Mouse (Mus musculus) gastrocnemius, postnatal 4 days (tissue): ENCODE measurements at regions not wholly inside any gene's neighbourhood (a gene's known extent, or its start where the extent isn't known, plus 50 kb on each side); places are given as distances from the start of the nearest gene placed in this dataset.

ENCODE experiments used
- DNase-seq, 2 experiments: peaks; one replicate each; pipeline ENCODE4 v3.0.0; 2021 to 2022; ENCODE audit warnings: low spot score in 2 of 2, mixed read lengths in 2 of 2

DNA sequence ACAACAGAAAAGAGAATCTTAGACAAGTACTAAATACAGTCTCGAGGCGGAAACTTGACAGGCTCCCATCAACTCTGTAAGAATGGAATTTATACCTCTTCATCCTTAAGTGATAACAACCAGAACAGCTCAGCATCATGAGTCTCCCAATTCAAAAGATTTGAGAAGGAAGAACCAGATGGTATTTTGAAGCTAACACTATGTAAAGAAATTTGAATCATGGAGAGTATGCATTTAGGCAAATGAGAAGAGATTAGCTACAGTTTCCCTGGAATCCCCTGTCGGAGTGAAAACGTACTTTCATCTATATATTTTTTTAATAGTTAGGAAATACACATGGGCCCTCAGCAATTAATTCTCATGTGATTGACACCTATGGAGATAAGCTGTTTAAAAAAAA, 140.9 kb downstream of the Nrip1 start:
- DNase-seq: no peak

DNA sequence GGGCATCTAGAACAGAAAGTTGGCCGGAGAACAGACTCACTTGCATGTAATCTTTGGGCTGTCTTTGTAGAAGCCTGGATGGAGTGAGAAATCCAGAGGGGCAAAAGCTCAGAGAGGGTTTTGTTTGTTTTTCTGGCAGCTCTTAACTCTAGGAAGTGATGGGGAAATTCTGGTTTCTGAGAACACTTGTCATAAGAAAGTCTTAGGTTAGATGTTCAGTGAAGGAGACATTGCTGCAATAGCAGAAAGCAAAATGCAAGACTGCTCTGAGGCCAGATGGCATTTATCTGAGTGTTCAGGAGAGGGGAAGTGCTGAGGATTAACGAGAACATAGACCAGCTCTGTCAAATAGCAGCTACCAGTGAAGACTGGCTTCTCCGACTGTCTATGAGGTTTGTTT, 141.5 kb downstream of the Nrip1 start:
- DNase-seq: no peak

DNA sequence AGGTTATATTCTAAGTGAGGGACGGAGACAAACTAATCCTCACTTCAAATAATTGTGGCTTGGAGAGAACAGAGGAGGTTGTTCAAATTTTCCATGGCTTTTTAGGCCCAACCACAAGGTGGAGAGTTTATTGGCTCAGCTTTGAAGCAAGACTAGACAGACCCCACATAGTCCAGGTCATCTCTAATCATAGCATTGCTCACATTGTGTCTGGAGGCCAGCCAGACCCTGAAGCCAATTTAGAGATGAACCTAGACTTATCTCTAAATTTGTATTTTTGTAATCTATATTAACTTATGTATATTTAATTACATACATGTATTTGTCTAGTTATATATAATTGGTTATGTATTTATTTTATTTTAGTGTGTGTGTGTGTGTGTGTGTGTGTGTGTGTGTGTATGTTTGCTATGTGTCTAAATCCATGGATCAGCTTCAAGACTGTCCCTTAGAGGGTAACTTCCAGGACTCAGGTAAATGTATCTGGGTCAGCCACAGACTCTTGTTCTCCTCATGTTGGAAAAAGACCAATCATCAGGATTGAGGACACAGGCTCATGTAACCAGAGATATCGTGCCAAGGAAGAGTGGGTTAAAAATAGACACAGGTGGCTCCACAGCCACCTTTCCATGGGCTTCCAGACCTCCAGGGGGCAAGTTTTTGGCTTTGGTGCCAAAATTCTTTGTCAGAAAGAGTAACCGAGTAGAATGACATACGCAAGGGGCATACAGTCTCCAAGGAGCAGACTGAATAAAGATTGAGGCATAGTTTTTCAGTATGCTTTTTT, 142.9 kb downstream of the Nrip1 start:
- DNase-seq: no peak

DNA sequence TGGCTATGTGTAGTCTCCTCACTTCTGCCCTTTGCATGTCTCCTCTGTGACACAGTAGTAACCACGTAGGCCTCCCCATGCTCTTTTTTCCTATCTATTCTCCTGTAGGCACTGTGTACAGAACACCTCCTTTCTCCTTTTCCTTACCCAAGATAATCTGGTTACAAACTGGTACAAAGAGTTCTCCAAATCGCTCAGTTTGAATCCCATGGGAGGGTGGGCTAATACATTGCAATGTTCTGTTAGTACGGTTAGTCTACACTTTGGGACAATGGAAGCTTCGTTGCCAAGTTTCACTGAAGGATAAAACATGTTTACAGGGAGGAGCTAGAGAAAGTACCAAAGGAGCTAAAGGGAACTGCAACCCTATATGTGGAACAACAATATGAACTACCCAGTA, 145.2 kb downstream of the Nrip1 start:
- no peak for DNase-seq

DNA sequence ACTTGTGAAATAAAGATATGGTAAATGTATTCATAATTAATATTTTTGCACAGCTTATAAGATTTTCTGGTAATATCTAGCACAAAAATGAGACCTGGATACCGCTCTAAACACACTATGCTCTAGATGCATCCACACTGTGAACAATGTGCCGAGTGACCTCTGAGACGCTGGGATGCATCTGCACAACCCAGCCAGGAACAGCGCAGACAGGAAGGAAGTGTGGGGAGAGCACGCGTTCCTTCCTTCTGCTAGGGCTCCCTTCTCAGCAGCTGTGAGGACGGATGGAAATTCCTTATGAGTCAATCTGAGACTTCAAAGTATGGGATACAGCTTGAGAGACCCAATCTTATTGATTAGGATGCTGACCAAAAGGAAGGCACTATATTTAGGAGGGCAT, 147.2 kb downstream of the Nrip1 start:
- DNase-seq: no peak

DNA sequence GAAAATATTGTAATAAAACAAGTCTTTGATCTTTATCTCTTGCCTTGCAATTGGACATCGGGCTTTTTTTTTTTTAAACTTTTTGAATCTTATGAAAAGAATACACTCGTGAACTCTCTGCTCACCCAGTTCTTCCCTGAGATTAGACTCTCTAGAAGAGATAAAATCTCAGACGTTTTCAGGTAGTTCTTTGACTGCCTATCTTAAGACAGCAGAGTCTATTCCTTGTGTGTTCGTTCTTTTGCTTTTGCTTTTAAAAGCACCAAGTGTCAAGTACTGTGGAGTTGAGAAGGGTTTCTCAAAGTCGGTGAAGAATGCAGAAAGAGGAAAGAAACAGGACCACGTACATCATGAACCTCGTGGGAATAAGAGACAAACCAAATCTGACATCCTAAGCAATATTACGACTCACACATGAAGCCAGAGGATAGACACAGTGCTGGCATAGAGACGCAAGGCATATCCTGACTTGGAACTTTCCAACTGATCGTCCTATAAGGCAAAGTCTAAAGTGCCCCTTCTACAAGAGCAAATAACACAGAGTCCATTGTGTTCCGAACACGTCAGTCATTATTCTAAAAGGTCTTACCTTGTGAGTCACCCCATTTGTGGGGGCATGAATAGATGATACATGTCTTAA, 147.9 kb downstream of the Nrip1 start:
- DNase-seq: no peak

DNA sequence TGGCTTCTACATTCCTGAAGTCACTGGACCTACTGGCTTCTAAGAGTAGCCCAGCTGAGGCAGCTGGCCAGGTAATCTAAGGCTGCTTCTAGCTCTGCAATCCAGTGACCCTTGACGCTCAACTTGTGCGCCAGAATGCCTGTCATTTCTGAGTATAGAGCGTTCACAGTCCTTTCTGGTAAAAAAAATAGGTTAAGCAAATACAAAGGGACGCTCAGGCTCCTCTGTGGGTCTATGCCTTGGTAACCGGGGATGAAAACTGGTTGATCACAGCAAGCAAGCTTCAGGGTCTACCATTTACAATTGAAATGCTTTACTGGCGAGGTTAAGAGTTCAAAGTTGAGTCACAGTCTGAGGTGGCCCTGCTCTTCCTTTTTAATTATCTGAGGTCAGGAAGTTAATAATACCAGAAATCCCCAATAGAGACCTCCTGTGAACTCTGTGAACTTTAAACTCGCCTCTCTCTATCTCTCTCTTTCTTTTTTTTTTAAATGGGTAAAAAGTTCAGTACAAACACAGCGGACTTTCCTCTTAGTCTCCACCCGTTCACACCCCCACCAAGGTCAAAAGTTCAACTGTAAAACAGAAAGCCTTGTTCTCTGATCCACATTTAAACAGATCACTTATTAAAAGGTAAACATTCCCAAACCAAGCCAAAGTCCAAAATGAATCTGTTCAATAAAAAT, 148.6 kb downstream of the Nrip1 start:
- no peak for DNase-seq

DNA sequence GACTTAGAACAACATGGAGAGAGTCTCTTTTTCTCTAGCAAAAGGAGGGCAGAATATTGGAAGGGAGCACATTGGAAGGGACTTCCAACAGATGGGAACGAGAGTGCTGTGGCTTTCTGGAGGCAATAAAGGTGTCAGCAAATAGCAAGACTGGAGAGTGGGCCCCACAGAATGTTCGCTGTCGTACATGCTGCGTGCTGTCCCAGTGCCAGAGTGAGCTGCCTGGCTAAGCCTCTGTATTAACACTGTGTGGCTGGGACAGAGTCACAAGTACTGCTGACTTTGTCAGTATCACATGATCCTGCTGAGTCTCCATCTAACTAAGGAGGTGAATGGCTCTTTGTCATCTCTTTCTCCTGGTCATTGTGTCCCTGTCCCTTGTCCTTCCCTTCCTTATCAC, 149.9 kb downstream of the Nrip1 start:
- DNase-seq: no peak

DNA sequence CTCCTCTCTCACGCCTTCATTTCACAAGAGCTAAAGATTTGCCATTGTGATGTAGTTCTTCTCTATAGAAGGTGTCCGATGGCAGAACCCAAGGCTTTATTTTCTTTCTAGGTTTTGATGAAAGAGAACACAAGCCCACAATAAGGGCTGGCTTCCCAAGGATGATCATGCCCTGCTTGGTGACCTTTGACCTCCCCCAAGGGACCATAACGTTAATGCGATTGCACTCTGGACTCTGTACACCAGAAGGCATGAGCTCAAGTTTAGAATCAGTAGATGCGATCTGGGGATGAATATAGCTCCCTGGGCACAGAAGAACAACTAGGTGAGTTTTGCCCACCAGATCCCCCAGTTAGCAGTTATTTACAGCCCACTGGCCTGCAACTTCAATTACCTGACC, 150.7 kb downstream of the Nrip1 start:
- no peak for DNase-seq

DNA sequence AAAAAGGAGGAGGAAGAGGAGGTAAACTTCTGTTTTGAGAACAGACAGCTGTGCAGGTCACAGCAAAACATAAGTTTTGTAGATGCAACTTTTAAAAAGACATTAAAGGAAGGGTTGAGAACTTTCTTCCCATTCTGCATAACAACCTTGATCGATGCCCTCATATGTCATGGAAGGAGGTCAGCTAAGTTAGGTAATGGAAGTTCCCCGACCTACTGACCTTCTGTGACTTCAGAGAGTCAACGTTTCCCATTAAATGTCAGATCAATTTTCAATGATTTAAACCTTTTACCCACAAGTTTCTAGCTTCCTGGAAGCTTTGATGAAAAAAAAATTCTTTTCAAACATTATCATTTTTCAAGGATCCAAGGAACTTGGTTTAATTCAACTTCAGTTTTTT, 153.2 kb downstream of the Nrip1 start:
- no peak for DNase-seq

DNA sequence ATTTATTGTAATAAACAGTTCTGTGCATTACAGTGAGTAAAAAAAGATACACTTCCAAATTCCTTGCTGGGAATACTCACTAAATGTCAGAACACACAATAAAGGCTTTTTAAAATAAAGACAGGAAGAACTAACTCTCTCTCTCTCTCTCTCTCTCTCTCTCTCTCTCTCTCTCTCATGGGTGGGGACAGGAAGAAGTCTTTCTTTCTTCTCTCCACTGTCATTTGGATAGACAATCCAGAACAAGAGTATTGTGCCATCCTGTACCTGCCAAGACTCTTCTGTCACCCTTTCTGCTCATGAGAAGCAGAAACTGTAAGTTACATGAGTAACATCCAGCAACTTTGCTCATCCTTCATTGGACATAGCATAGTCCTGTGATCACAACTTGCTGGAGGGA, 154.4 kb downstream of the Nrip1 start:
- DNase-seq: no peak

DNA sequence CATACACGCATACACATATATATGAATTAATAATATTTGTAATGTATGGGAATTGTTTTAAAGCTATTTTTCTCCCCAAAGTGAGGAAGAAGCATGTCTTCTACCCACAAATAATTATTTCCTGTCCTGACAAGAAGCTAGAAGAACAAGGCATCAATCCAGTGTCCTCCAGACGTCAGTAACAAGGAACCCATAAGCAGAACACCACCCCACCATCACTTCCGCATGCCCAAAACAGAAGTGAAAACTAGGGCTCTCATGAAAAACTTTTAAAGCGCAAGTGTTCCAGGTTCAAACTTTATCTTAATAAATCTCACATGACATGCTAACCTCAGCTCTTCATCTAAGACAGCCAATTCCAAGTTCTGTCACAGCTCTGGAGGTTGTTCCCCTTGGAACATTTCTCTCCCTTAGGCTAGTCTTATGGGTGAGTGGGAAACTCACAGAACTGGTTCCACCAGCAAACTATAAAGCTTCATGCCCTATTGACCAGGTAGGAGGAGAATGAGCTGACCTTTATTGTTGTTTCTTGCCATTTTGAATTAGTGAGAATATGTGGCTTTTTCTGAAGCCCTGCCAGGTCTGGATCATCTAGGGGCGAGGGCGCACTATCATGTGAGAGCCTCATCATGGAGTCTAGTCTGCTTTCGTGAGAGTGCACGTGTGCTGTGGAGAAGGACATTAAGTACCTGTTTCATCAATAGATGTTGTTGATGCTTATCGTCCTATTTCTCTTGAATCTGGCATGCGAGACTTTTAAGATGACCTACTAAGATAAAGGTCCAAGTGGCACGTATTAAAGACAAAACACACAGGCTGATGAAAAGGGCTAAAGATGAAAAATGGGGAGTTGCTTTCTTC, 155.1 kb downstream of the Nrip1 start:
- DNase-seq: no peak

DNA sequence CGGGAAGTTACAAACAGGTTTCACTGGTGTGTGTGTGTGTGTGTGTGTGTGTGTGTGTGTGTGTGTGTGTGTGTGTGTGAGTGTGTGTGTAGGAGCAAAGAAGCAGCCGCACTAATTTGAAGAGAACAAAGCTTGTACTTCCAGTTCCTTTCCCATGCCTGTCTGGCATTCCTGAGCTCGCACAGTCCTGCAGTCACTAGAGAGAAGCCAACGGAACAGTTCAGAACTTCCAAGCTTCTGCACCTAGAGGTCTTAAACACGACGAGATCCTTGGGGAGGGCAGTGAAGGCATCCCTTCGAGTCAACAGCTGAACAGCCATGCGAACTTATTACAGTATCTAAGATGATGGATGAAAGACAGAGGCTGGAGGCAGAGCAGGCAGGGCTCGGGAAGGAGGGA, 157.4 kb downstream of the Nrip1 start:
- DNase-seq: no peak

DNA sequence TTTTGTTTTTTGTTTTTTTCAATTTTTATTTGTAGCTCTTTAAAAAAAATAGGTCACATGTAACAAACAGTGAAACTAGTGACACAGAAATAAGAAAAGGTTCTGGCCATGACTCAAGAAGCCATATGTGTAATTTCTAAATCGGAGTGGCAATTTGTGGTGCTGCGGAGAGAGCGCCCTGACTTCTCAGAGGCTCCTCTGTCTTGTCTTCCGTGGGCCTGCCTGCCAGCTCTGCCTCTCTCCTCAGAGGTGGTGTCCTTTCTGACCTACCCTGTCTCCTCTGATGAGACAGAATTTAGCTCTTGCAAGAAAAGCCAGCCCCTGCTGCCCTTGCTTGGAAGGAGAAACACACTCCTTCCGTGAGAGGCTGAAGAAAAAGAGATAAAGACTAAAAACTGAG, 158.1 kb downstream of the Nrip1 start:
- DNase-seq: no peak

DNA sequence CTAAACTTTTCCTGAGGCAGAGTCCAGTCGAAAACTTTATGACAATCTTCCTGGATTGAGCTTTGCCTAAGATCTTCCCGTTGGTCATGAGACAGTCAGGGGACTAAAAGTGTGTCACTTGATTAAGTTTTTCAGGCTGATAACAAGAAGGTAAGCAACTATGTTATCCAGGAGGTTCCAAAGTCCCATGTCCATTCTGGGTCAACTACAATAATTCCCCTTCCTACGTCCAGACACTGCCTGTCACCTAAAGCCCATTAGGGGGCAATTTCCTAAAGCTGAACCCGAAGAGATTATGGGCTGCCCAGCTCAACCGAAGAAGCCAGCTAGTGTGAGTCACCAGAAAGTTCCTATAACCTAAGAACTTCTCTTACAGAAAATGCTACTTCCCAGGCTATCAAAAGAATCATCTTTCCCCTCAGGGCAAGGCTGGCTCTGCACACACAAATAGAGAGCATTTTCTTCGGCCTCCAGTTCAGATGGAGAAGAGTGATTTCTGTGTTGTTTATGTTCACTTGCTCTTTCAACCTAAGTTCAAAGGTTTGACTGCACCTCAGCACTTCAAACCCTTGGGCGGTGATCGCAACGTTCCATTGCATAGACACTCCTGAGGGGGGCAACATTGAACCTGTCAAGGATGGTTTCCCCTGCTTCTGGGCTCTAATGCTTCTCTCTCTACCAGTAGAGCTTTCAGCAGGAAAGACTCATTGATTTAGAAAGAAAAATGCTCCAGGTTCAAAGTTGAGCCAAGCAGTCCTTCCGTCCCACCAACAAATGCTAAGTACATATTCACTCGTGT, 171.7 kb downstream of the Nrip1 start:
- DNase-seq: no peak

DNA sequence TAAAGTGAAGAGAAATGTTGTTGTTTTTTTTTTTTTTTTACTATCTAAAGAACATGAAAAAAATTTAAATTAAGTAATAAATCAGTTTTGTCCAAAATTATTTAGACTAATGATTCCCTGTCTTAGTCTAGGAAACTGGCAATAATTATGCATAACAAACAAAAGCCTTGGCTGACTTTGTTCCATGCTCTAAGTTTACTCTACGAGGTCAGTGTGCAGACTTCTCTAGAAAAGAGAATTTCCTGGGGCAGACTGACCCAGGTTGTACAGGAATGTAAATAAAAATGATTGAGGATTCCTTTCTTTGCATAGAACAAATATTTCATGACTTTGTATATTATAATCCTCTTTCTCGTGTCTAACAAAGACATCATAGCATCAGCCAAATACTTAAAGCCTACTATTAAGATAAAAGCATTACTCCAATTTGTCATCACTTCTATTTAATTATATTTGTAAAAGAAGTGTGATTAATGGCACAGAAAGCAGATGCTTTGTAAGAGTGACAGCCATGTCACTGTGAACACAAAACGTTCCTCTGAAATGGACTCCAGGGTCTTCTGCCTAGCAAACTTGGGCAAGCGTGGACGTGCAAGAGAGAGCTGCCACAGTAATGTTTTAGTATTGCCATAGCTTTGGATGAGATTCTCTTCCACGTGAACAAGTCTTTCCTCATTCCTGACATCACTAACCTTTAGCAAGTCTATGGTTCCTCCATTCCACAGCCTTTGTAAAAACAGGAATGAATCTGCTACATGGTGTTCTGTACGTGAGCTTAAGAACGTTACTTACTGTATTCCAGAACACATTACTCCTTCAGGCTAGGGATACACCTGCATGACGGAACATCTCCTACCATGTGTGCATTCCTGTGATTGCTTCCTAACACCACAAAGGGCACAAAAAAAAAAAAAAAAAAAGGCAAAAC, 172.6 kb downstream of the Nrip1 start:
- DNase-seq: no peak

DNA sequence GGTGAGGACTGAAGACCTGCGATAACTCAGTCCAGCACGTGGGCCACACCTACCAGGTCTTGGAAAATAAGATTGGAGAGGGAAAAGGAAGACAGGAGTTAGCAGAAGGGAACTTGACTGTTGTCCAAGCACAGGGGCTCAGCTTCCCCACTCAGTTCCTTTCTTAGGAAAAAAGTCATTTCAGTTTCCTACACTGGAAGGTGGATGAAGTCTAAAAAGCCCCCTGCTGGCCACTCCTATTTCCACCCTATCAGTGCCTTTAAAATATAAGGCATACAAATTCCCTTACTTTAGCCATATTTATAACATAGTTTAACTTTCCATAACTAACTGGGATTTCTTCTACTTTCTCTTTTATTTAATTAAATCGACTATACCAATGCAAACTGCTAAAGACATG, 173.4 kb downstream of the Nrip1 start:
- peak in 1 of 2 experiments; percentile 24 for DNase-seq

DNA sequence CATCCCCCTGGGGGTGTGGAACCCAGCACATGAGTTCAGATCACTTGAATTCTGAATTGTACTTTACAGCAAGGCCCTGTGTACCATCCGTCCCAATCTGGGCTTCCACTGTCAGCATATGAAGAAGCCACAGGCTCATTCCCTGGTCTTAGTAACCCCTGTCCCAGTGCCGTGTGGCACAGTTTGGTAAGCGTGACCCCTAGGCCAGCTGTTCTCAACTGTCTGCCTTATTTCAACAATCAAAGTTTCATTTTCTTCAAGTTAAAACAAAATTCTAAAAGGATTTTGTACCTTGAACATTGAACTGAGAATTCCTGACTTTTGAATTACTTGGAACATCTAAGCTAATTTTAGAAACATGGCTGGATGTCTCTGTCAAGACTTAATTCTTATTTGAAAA, 174.6 kb downstream of the Nrip1 start:
- no peak for DNase-seq

DNA sequence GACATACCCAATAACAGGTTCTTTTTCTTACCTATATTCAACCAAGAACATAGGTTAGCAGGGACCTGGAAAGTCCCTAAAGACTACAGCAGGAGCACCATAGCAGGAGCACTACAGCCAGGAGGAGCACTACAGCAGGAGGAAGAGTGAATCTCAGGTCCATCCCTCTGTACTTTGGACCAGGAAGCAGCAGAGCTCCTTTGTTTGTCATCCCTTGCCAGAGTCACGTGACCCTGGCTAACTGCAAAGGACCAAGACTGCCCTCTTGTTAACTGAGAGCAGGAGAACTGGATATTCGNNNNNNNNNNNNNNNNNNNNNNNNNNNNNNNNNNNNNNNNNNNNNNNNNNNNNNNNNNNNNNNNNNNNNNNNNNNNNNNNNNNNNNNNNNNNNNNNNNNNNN, 172.2 kb upstream of the Samsn1 start:
- DNase-seq: no peak

DNA sequence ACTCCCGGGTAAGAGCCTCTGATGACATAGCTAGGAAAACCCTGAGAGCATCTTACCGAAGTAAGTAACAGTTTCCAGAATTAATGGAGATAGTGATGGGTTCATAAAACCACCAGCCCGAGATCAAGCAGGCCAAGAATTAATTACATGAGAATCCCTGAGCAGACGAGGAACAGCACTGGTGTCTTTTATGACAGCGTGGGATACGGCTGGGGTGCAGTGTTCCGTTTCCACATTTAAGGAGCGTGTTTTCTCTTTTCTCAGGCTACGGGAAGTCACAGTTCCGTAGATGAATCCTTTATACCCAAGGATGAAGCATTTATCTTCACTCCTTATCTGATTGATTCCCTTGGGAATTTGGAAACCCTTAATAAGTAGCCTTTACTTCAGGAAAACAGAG, 169.1 kb upstream of the Samsn1 start:
- no peak for DNase-seq
